Mouse (Mus musculus) thymus, postnatal 36 days (tissue): Measurements from ENCODE around the gene Dnal1.

ENCODE experiments used
- DNase-seq, 2 experiments: peaks; one replicate each; pipeline ENCODE4 v3.0.0; 2022; ENCODE audit warnings: mixed read lengths in 2 of 2

Dnal1 gene

DNA sequence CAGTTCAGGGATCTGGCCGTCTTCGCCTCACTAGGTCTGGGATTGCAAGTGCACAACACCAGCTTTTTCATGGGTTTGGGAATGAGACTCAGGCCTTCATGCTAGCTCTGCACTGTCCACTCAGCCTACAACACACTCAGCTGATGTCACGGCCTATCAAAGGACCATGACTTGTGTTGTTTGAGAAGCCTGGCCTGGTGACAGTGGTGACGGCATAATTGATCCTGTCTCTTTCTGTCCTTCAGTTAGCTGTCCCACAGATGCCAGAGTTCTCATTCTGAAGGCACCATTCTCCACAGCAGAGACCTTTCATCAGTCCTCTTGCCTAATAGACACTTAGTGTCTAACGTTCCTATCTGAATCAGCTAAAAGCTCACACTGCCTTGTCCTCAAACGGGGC is 14.4 kb downstream of the Dnal1 start:
- no peak for DNase-seq

DNA sequence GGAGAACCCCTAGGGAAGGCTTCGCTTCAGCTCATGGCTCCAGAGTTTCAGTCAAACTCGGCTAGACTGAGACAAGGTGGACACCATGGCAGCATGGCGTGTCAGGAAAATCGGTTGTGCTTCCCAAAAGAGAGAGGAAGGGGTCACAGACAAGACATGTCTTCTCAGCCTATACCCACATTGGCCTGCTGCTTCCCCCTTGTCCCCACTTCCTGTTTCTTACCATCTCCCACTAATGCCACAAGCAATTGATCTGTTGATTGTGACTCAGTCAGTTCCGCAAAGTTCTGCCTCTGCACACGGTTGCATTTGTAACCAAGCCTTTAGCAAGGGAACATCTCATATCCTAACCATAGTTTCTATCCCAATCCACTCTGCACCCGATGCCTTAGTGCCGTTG is 15.8 kb downstream of the Dnal1 start:
- DNase-seq: no peak

DNA sequence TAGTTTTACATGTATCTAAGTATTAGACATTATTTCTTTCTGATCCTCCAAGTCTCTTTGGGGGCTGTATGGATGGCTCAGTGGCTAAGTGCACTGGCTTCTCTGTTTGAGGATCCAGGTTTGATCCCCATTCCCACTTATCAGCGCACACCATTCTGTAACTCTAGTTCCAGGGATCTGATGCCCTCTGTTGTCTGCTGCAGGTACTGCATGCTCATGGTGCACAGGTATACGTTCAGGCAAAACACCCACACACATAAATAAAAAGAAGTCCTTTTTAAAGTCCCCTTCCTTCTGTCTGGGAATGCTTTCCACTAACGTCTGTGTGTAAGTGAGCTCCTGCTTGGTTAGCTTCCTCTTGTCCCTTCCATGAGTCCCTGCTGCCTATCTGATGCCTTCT is 18.1 kb downstream of the Dnal1 start:
- DNase-seq: peak in 1 of 2 experiments; percentile 41

GRCm38 (mm10) chr12:84137131-84137530 is 23.0 kb downstream of the Dnal1 start:
- no peak for DNase-seq

- no peak for DNase-seq
These were observed 26.0 kb downstream of the Dnal1 start for GRCm38 (mm10) chr12:84140135-84140534.

- DNase-seq: no peak
These were observed 27.1 kb downstream of the Dnal1 start for GRCm38 (mm10) chr12:84141271-84141670.

GRCm38 (mm10) chr12:84142281-84143050 is 28.3 kb downstream of the Dnal1 start:
- DNase-seq: no peak

DNA sequence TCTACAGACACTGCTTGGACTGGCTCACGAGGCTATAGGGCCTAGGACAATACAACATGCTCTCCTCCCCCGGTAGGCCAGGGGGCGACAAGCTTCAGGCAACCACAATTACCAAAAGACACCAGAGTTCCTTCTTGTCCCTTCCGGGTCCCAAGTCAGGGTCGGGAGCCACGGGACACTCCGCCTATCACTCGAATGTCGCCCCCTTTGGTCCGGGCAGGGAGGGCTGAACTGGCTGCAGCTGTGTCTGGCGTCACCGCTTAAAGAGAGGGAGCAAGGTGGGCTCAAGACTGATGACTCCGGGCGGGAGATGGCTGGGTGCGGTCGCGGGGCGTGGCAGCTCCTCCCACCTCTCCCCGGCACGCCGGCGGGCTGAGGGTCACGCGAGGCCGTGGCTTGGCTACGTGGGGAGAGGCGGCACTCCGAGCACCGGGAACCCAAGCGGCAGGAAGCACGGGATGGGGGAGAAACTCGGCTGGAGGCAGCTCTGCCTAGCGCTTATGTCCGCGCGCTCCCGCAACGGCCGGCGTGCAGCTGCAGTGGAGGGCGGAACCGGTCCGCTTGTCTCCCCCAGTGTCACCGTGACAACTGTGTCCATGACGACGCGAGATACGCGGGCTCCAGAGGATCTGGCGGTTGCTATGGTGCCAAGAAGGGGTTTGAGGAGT is 33.9 kb downstream of the Dnal1 start, which contains the start of gene Pnma1:
TSS of gene Pnma1 (minus strand) at position 536 of the 668 bp plus-strand sequence.
- peak; percentile 50 to 73 for DNase-seq

DNA sequence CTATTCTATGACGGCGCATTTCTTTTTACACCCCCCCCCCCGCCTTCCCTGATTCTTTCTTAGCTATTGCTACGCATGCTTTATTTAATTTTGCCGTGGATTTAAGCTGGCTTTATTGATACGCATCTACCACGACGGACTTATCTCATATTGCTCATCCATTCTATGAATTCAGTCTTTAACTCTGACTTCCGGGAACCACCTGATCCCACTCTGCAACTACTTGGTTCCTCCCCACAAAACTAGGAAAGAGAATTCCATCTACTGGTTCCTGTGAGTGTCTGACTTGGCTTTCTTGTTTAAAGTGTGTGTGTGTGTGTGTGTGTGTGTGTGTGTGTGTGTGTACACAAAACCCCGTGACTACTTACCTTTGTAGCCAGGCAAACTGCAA is 34.5 kb downstream of the Dnal1 start:
- no peak for DNase-seq

DNA sequence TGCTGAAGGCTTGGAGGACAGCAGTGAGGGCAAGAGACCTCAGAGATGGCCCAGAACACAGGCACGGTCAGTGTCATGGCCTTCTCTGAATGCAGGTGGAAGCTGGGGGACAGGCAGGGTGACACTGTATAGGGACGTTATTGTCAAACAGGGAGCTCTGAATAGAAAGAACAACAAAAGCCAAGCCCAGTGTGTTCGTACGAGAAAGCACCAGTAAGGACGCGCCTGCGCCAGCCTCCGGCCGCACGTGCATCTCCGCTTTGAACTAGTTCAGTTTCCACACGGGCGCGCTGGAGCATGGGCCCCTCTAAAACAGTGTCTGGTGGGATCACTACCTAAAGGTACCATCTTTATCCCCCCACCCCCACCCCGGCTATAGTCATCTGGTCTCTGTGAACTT is 35.8 kb downstream of the Dnal1 start:
- DNase-seq: no peak

GRCm38 (mm10) chr12:84150976-84151375 is 36.8 kb downstream of the Dnal1 start:
- no peak for DNase-seq

GRCm38 (mm10) chr12:84151911-84152310 is 37.7 kb downstream of the Dnal1 start:
- no peak for DNase-seq

GRCm38 (mm10) chr12:84152352-84153190 is 38.4 kb downstream of the Dnal1 start:
- no peak for DNase-seq

- no peak for DNase-seq
These were observed 39.2 kb downstream of the Dnal1 start for GRCm38 (mm10) chr12:84153414-84153813.

GRCm38 (mm10) chr12:84154786-84155522 is 40.8 kb downstream of the Dnal1 start:
- DNase-seq: no peak

- DNase-seq: no peak
These were observed 41.3 kb downstream of the Dnal1 start for GRCm38 (mm10) chr12:84155523-84155871.

DNA sequence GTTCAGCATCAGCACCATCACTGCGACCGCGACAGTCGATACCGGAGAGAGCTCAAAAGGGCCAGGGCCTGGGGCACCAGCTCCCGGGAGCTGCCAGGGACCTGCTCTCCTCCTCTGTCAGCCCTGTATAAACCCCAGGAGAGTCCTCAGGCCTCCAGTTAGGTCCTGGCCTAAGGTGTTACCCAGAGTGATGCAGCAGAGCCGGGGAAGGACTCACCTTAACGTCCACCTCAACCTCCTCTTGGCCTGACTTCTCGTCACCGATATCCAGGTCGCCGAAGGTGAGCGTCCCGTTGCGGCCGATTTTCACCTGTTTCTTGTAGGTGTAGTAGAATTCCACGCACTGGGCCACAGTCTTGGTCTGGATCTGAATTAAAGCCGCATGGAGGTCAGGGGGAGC is 42.0 kb downstream of the Dnal1 start:
- DNase-seq: no peak

- DNase-seq: no peak
These were observed 44.0 kb downstream of the Dnal1 start for GRCm38 (mm10) chr12:84158156-84158555.

DNA sequence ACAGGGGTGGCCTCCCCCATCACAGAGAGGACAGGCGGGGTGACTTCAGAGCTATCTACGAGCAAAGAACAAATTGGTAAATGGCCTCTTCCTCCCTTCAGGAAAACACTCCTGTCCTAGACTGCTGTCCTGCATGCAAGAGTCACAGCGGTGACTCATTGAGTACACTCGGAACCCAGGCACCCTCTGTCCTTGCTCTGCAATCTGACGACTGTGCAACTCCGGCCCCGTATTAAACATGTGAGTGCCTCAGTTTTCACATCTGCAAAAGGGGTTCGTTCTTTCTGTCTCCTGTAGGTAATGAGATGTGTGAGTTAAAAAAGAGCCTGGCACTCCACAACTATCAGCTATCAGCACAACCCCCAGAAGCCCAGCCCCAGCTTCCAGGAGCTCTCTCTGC is 46.3 kb downstream of the Dnal1 start:
- no peak for DNase-seq

GRCm38 (mm10) chr12:84161116-84161515 is 47.0 kb downstream of the Dnal1 start:
- DNase-seq: no peak

DNA sequence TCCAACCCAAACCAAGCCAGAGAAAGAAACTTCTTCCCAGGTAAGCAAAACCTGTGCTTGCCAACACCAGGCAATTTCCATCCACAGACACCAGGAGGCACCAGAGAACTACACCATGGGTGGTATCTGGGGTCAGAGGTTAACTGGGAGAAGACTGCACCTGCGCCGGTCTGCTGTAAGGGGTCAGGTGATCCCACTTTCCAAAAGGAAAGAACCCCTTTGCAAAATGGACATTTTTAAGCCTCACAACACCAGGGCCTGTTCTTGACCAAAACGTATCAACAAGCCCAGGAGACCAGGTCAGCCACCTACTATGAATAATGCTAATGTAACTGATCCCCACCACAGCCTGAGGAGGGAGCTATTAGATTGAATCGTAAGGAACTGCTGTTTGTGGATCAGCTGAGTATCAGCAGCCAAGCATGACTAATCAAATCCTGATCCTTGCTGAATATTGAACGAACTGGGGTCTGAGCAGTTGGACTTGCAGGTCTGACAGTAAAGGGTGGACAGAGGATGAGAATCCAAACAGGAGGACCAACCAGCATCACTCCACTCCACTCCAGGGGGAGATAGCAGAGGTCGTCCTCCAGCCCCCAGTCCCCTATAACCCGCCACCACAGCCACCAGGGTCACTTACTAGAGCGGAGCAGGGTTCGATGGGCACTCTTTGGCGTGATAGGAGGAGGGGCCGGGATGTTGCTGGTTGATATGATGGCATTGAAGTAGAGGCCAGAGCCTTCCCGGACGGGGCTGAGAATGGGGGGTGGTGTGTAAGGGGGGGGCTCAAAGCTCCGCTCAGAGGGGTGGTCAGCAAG is 47.7 kb downstream of the Dnal1 start:
- DNase-seq: peak; percentile 49 to 51

DNA sequence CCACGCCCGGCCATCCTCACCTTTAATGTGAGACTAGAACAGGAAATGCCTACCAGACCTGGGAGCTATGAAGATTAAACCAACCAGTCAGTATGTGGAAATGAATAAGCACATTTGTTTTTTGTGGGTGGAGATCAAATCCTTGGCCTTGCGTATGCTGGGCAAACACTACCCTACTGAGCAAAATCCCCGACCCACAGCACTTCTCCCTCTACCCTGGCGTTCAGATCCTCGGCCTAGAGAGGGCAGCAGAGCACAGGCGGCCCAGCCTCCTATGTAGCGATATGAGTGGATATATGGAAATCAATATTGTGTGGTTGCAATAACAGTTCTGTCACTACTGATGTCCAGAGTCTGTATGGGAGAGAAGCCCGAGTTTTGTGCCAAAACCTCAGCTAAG is 49.0 kb downstream of the Dnal1 start:
- DNase-seq: peak; percentile 54 to 56
